Mouse (Mus musculus) cortical plate, adult 2 months (tissue): Measurements from ENCODE around the gene Cd160.

Experiments used
- CTCF ChIP-seq: fragments of 200-500 bp; IDR thresholded peaks from 2 replicates; pipeline ENCODE4 v1.5.1; 2011; ENCODE audit warnings: mild to moderate bottlenecking, control low read depth, low read length; ENCODE audit not compliant: insufficient read depth; ENCODE audit errors: extremely low read depth
- POLR2A ChIP-seq: fragments of 200-500 bp; IDR thresholded peaks from 2 replicates; pipeline ENCODE4 v1.6.1; 2011; ENCODE audit warnings: mild to moderate bottlenecking, low read length, control low read depth; ENCODE audit not compliant: insufficient read depth; ENCODE audit errors: extremely low read depth

DNA sequence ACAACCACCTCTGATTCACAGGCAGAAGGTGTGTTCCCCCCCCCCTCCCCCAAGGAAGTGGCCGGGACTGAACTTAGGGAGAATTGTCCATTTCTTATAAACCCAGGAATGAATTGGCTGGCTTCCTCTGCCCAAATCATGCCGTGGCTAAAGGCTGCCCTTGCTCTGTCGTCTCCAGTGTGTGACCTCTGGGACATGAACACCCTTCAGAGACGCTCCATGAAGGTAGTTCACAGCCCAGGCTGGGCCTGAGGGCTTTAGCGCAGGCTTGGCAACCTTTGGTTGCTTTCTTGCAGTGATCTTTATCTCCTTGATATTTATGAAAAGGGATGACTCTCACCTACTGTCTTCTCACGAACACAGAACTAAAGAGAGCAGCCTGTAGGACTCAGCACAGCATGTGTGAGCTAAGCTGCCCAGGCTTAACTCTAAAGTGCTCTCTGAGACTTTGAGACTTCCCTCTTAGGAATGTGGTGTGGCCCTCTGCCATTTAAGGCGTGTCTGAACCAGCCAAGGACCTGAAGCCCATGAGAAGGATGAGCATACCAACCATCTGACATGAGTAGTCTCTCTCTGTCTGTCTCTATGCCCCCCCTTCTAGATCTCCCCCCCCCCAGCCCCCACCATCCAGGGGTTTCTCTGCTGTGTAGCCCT is 15.4 kb downstream of the Cd160 start:
- TF ChIP-seq POLR2A (no peak), CTCF (no peak)
